Mouse (Mus musculus) heart, adult 2 months (tissue): ENCODE results near the gene Nell2. TPM values are rescaled to one million over a fixed set of nuclear protein-coding genes. Genes with fewer than 3 reads are reported as not detected.

ENCODE experiments used
- DNase-seq, 2 experiments: peaks; one replicate each; pipeline ENCODE4 v3.0.0; 2021
- H3K27ac ChIP-seq: fragments of 200-600 bp; 2 replicates; pipeline ENCODE4 v1.8.1; 2022
- H3K27me3 ChIP-seq: fragments of 200-500 bp; 2 replicates; pipeline ENCODE4 v1.6.1; 2012; ENCODE audit warnings: mild to moderate bottlenecking, low read length, inconsistent platforms, mixed read lengths; ENCODE audit not compliant: control insufficient read depth, insufficient read depth
- H3K36me3 ChIP-seq: fragments of 200-500 bp; 2 replicates; pipeline ENCODE4 v1.6.1; 2012; ENCODE audit warnings: low read length, inconsistent platforms; ENCODE audit not compliant: control insufficient read depth, insufficient read depth
- H3K4me1 ChIP-seq: fragments of 200-500 bp; 2 replicates; pipeline ENCODE4 v1.6.1; 2011; ENCODE audit warnings: low read length; ENCODE audit not compliant: control insufficient read depth, insufficient read depth
- H3K4me3 ChIP-seq: fragments of 200-600 bp; 2 replicates; pipeline ENCODE4 v1.8.1; 2022
- H3K79me2 ChIP-seq: fragments of 200-500 bp; replicated peaks from 2 replicates; pipeline ENCODE4 v1.6.1; 2012; ENCODE audit warnings: mild to moderate bottlenecking, inconsistent platforms, low read length, moderate library complexity, mixed read lengths; ENCODE audit not compliant: control insufficient read depth, insufficient read depth
- H3K9ac ChIP-seq: fragments of 200-500 bp; 2 replicates; pipeline ENCODE4 v1.6.1; 2012; ENCODE audit warnings: low read depth, mild to moderate bottlenecking, control low read depth, inconsistent platforms, low read length, mixed read lengths
- CTCF ChIP-seq: fragments of 200-600 bp; IDR thresholded peaks from 2 replicates; pipeline ENCODE4 v1.8.1; 2022; ENCODE audit warnings: antibody characterized with exemption, mild to moderate bottlenecking, moderate library complexity
- EP300 ChIP-seq: fragments of 200-500 bp; IDR thresholded peaks from 2 replicates; pipeline ENCODE4 v1.6.1; 2011; ENCODE audit warnings: low read depth, low read length, control low read depth; ENCODE audit not compliant: insufficient read depth
- POLR2A ChIP-seq: fragments of 200-500 bp; IDR thresholded peaks from 2 replicates; pipeline ENCODE4 v1.6.1; 2011; ENCODE audit warnings: mild to moderate bottlenecking, low read depth, low read length, control low read depth; ENCODE audit not compliant: insufficient read depth
- WGBS: fragments of 180-500 bp; shearing (Covaris S2); methylation state at CpG from one replicate; pipeline ENCODE4 v1.1.7; 2018; 5-methylcytosine and 5-hydroxymethylcytosine counted together
- intact Hi-C: fragments of 180-260 bp; cut with DNase I; formaldehyde crosslinking; loops from one replicate; pipeline ENCODE4 v1.15.1; 2025
- polyA plus RNA-seq: library from polyadenylated mRNA; depleted of rRNA; stranded (reverse); fragments of >200 nt; gene quantifications from 2 replicates; pipeline ENCODE4 v1.2.3, GENCODE M21; 2012
- total RNA-seq, 2 experiments: library from RNA; stranded (reverse); gene quantifications; 2 replicates each; pipeline ENCODE4 v1.2.3; 2021

The Nell2 gene
- total and polyA plus RNA-seq, 3 experiments: 0.06 to 0.08 TPM; not detected in 1

GRCm38 (mm10) chr15:95334323-95335296 is 193.7 kb downstream of the Nell2 start:
- H3K79me2 ChIP-seq: no peaks in the 10 kb centered on the region
- H3K4me1 ChIP-seq: no peaks in the 10 kb centered on the region
- DNase-seq: no peak
- H3K36me3 ChIP-seq: no peaks in the 10 kb centered on the region
- WGBS: 76% methylated on average over 11 of the region's 11 CpGs
- intact Hi-C loops: no loop called here
- no peaks in the 10 kb centered on the region for H3K27me3 ChIP-seq
- no peak overlapping the region for H3K27ac ChIP-seq
- no peak overlapping the region for H3K9ac ChIP-seq
- TF ChIP-seq CTCF: no peak
- H3K4me3 ChIP-seq: no peak overlapping the region

- WGBS: 47% methylated on average over 4 of the region's 4 CpGs
Measured at GRCm38 (mm10) chr15:95333229-95333628, 195.1 kb downstream of the Nell2 start.

GRCm38 (mm10) chr15:95330926-95331325 is 197.4 kb downstream of the Nell2 start:
- H3K9ac ChIP-seq: no peak overlapping the region
- 55% methylated on average over 2 of the region's 2 CpGs for WGBS
- H3K27me3 ChIP-seq: no peaks in the 10 kb centered on the region
- no peak overlapping the region for H3K4me3 ChIP-seq
- H3K36me3 ChIP-seq: no peaks in the 10 kb centered on the region
- no peaks in the 10 kb centered on the region for H3K79me2 ChIP-seq
- intact Hi-C loops: no loop called here
- no peak for DNase-seq
- H3K27ac ChIP-seq: no peak overlapping the region
- no peaks in the 10 kb centered on the region for H3K4me1 ChIP-seq
- TF ChIP-seq CTCF: no peak
- TF ChIP-seq EP300: no peak
- TF ChIP-seq POLR2A: no peak

More at GRCm38 (mm10) chr15:95333229-95333628, 195.1 kb downstream of the Nell2 start:
- H3K4me1 ChIP-seq: no peaks in the 10 kb centered on the region
- no peak overlapping the region for H3K4me3 ChIP-seq
- no peaks in the 10 kb centered on the region for H3K36me3 ChIP-seq
- no peaks in the 10 kb centered on the region for H3K79me2 ChIP-seq
- H3K9ac ChIP-seq: no peak overlapping the region
- no peak for DNase-seq
- no peak for TF ChIP-seq CTCF
- no peak for TF ChIP-seq POLR2A
- no peak for TF ChIP-seq EP300
- H3K27ac ChIP-seq: no peak overlapping the region
- intact Hi-C loops: no loop called here
- no peaks in the 10 kb centered on the region for H3K27me3 ChIP-seq

- no peaks in the 10 kb centered on the region for H3K27me3 ChIP-seq
- H3K36me3 ChIP-seq: no peaks in the 10 kb centered on the region
- no peaks in the 10 kb centered on the region for H3K79me2 ChIP-seq
- H3K4me1 ChIP-seq: no peaks in the 10 kb centered on the region
- DNase-seq: no peak
- no peak overlapping the region for H3K4me3 ChIP-seq
- intact Hi-C loops: no loop called here
- no peak overlapping the region for H3K27ac ChIP-seq
- TF ChIP-seq EP300 (no peak), CTCF (no peak), POLR2A (no peak)
- H3K9ac ChIP-seq: no peak overlapping the region
- WGBS: 82% methylated on average over 2 of the region's 2 CpGs
Measured at GRCm38 (mm10) chr15:95322744-95323143, 205.6 kb downstream of the Nell2 start.

- Histone ChIP-seq H3K79me2 (no peaks in the 10 kb centered on the region), H3K36me3 (no peaks in the 10 kb centered on the region), H3K4me1 (no peaks in the 10 kb centered on the region), H3K4me3 (no peak overlapping the region), H3K27ac (no peak overlapping the region), H3K27me3 (no peaks in the 10 kb centered on the region), H3K9ac (no peak overlapping the region)
- TF ChIP-seq EP300 (no peak), POLR2A (no peak), CTCF (no peak)
- 60% methylated on average over 4 of the region's 4 CpGs for WGBS
- intact Hi-C loops: no loop called here
- DNase-seq: no peak
Measured at GRCm38 (mm10) chr15:95316626-95317025, 211.7 kb downstream of the Nell2 start.

- Histone ChIP-seq H3K4me3 (no peak overlapping the region), H3K79me2 (no peaks in the 10 kb centered on the region), H3K4me1 (no peaks in the 10 kb centered on the region), H3K9ac (no peak overlapping the region), H3K27ac (no peak overlapping the region), H3K36me3 (no peaks in the 10 kb centered on the region), H3K27me3 (no peaks in the 10 kb centered on the region)
- DNase-seq: no peak
- intact Hi-C loops: no loop called here
- 90% methylated on average over 5 of the region's 5 CpGs for WGBS
- TF ChIP-seq POLR2A (no peak), EP300 (no peak), CTCF (no peak)
Measured at GRCm38 (mm10) chr15:95314808-95315145, 213.6 kb downstream of the Nell2 start.
